Mouse (Mus musculus) CH12.LX (cell line): ENCODE data around the gene Thsd4.

Source experiments
- CHD2 ChIP-seq: IDR thresholded peaks from 2 replicates; pipeline ENCODE4 v1.6.1; 2011; ENCODE audit warnings: low read length, improper control_type of control experiment
- CTCF ChIP-seq, 2 experiments: IDR thresholded peaks in 1 of 2; conservative IDR thresholded peaks in 1 of 2; 2 replicates each; pipeline ENCODE4 v1.5.1; 2011 to 2012; ENCODE audit warnings: low read depth in 2 of 2, low read length in 2 of 2, improper control_type of control experiment in 1 of 2, inconsistent platforms in 1 of 2, mild to moderate bottlenecking in 1 of 2, moderate library complexity in 1 of 2
- HCFC1 ChIP-seq: IDR thresholded peaks from 2 replicates; pipeline ENCODE4 v1.6.1; 2012; ENCODE audit warnings: low read depth, mild to moderate bottlenecking, inconsistent platforms, low read length, improper control_type of control experiment
- POLR2A ChIP-seq: IDR thresholded peaks from 2 replicates; pipeline ENCODE4 v1.6.1; 2011; ENCODE audit warnings: low read depth, mild to moderate bottlenecking, improper control_type of control experiment, low read length
- TBP ChIP-seq: conservative IDR thresholded peaks from 2 replicates; pipeline ENCODE4 v1.6.1; 2011; ENCODE audit warnings: low read depth, low read length, improper control_type of control experiment
- TCF12 ChIP-seq: IDR thresholded peaks from 2 replicates; pipeline ENCODE4 v1.6.1; 2014; ENCODE audit warnings: low read depth, mild to moderate bottlenecking, inconsistent platforms, low read length, improper control_type of control experiment
- USF1 ChIP-seq: IDR thresholded peaks from 2 replicates; pipeline ENCODE4 v1.6.1; 2014; ENCODE audit warnings: low read depth, mild to moderate bottlenecking, inconsistent platforms, low read length, improper control_type of control experiment

GRCm38 (mm10) chr9:60187437-60187836 lies 334.4 kb downstream of the Thsd4 start:
- TF ChIP-seq POLR2A (no peak), USF1 (no peak), HCFC1 (no peak), TCF12 (no peak), CHD2 (no peak), CTCF (conservative IDR thresholded peaks at IDR 0.05 in 1 of 2, IDR thresholded peaks at IDR 0.05 in 1 of 2; ENCODE audit: low read depth in 2 of 2, low read length in 2 of 2) (no peak), TBP (no peak)
